Mouse (Mus musculus): ENCODE measurements around the gene Mipep. TPM values are rescaled to one million over a fixed set of nuclear protein-coding genes. Genes with fewer than 3 reads are reported as not detected.
A peak's percentile ranks its signal among the peaks of the same experiment; 100 is the strongest.

Mipep gene
- polyA plus RNA-seq, 1 experiment from 2014 or later: 21.4 TPM

- no peak overlapping the region for H3K4me2 ChIP-seq (replicated peaks)
- no peaks in the 10 kb centered on the region for H3K9me3 ChIP-seq (replicated peaks)
- no peaks in the 10 kb centered on the region for H3K27me3 ChIP-seq
- no peak overlapping the region for H3K9ac ChIP-seq
- peaks cover 49% of the 10 kb centered on the region for H3K36me3 ChIP-seq
- whole genome bisulfite sequencing: 70% methylated on average over 10 of the region's 10 CpGs
- ATAC-seq (ENCODE audit: low FRiP score): no peak
- no peak overlapping the region for H3K4me3 ChIP-seq
- H3K4me1 ChIP-seq: no peaks in the 10 kb centered on the region
- no peak overlapping the region for H3K27ac ChIP-seq
Observed at GRCm38 (mm10) chr14:60761801-60762200, 22.6 kb upstream of the Mipep start.

- no peak for ATAC-seq (ENCODE audit: low FRiP score)
- Histone ChIP-seq H3K4me3 (no peak overlapping the region), H3K27ac (no peak overlapping the region), H3K9me3 (replicated peaks) (no peaks in the 10 kb centered on the region), H3K4me1 (no peaks in the 10 kb centered on the region), H3K9ac (no peak overlapping the region), H3K36me3 (peaks cover 41% of the 10 kb centered on the region), H3K27me3 (no peaks in the 10 kb centered on the region), H3K4me2 (replicated peaks) (no peak overlapping the region)
- 76% methylated on average over 7 of the region's 7 CpGs for WGBS
Observed at GRCm38 (mm10) chr14:60762754-60763153, 21.6 kb upstream of the Mipep start.

- H3K4me3 ChIP-seq: no peak overlapping the region
- no peaks in the 10 kb centered on the region for H3K4me1 ChIP-seq
- no peaks in the 10 kb centered on the region for H3K9me3 ChIP-seq (replicated peaks)
- no peaks in the 10 kb centered on the region for H3K27me3 ChIP-seq
- H3K9ac ChIP-seq: no peak overlapping the region
- H3K36me3 ChIP-seq: peaks cover 35% of the 10 kb centered on the region
- ATAC-seq (ENCODE audit: low FRiP score): no peak
- no peak overlapping the region for H3K4me2 ChIP-seq (replicated peaks)
- WGBS: 91% methylated on average over 5 of the region's 5 CpGs
- no peak overlapping the region for H3K27ac ChIP-seq
Observed at GRCm38 (mm10) chr14:60763746-60764145, 20.6 kb upstream of the Mipep start.

- peaks cover 27% of the 10 kb centered on the region for H3K36me3 ChIP-seq
- WGBS: 83% methylated on average over 4 of the region's 4 CpGs
- no peak overlapping the region for H3K27ac ChIP-seq
- no peak overlapping the region for H3K4me3 ChIP-seq
- H3K9ac ChIP-seq: no peak overlapping the region
- H3K27me3 ChIP-seq: no peaks in the 10 kb centered on the region
- H3K4me2 ChIP-seq (replicated peaks): no peak overlapping the region
- ATAC-seq (ENCODE audit: low FRiP score): no peak
- no peaks in the 10 kb centered on the region for H3K9me3 ChIP-seq (replicated peaks)
- H3K4me1 ChIP-seq: no peaks in the 10 kb centered on the region
Observed at GRCm38 (mm10) chr14:60764526-60764925, 19.8 kb upstream of the Mipep start.

- Histone ChIP-seq H3K9ac (no peak overlapping the region), H3K27me3 (no peaks in the 10 kb centered on the region), H3K4me2 (replicated peaks) (no peak overlapping the region), H3K9me3 (replicated peaks) (no peaks in the 10 kb centered on the region), H3K4me1 (no peaks in the 10 kb centered on the region), H3K36me3 (peaks cover 23% of the 10 kb centered on the region), H3K4me3 (no peak overlapping the region), H3K27ac (no peak overlapping the region)
- ATAC-seq (ENCODE audit: low FRiP score): no peak
- WGBS: 77% methylated on average over 2 of the region's 2 CpGs
Observed at GRCm38 (mm10) chr14:60765025-60765424, 19.3 kb upstream of the Mipep start.

GRCm38 (mm10) chr14:60767884-60768283 lies 16.5 kb upstream of the Mipep start, which contains the start of gene C1qtnf9:
C1qtnf9 (plus strand) TSS chr14:60768134.
- no peak for ATAC-seq (ENCODE audit: low FRiP score)
- Histone ChIP-seq H3K4me3 (no peak within 1 kb of the TSS), H3K27ac (no peak within 1 kb of the TSS), H3K4me2 (replicated peaks) (no peak within 1 kb of the TSS), H3K27me3 (no peaks in the 10 kb centered on the region), H3K4me1 (no peaks in the 10 kb centered on the region), H3K9ac (no peak within 1 kb of the TSS), H3K36me3 (no peaks in the 10 kb centered on the region; the same call in 1 of the 2 replicates), H3K9me3 (replicated peaks) (no peaks in the 10 kb centered on the region)
- 69% methylated on average over 4 of the region's 4 CpGs for WGBS

GRCm38 (mm10) chr14:60769340-60769739 lies 15.0 kb upstream of the Mipep start:
- no peaks in the 10 kb centered on the region for H3K4me1 ChIP-seq
- no peak overlapping the region for H3K9ac ChIP-seq
- 43% methylated on average over 6 of the region's 6 CpGs for WGBS
- no peak for ATAC-seq (ENCODE audit: low FRiP score)
- no peak overlapping the region for H3K4me3 ChIP-seq
- H3K27me3 ChIP-seq: no peaks in the 10 kb centered on the region
- no peaks in the 10 kb centered on the region for H3K9me3 ChIP-seq (replicated peaks)
- no peak overlapping the region for H3K4me2 ChIP-seq (replicated peaks)
- H3K27ac ChIP-seq: no peak overlapping the region
- no peaks in the 10 kb centered on the region for H3K36me3 ChIP-seq

- Histone ChIP-seq H3K9ac (no peak overlapping the region), H3K4me1 (no peaks in the 10 kb centered on the region), H3K4me2 (replicated peaks) (no peak overlapping the region; the same call in 1 of the 2 replicates), H3K9me3 (replicated peaks) (no peaks in the 10 kb centered on the region), H3K27me3 (no peaks in the 10 kb centered on the region), H3K36me3 (no peaks in the 10 kb centered on the region), H3K4me3 (no peak overlapping the region), H3K27ac (no peak overlapping the region)
- 79% methylated on average over 6 of the region's 6 CpGs for WGBS
- ATAC-seq (ENCODE audit: low FRiP score): 0 out of 2 replicates have a peak, but pooled peaks have one; percentile 11
Observed at GRCm38 (mm10) chr14:60770594-60770993, 13.8 kb upstream of the Mipep start.

GRCm38 (mm10) chr14:60771057-60771456 lies 13.3 kb upstream of the Mipep start:
- Histone ChIP-seq H3K4me1 (no peaks in the 10 kb centered on the region), H3K36me3 (no peaks in the 10 kb centered on the region), H3K4me2 (replicated peaks) (peak overlapping the region; percentile 55), H3K27me3 (no peaks in the 10 kb centered on the region), H3K9ac (no peak overlapping the region), H3K9me3 (replicated peaks) (no peaks in the 10 kb centered on the region), H3K27ac (no peak overlapping the region), H3K4me3 (peak overlapping the region; percentile 32)
- 7% methylated on average over 8 of the region's 8 CpGs for WGBS
- ATAC-seq (ENCODE audit: low FRiP score): peak; percentile 52

GRCm38 (mm10) chr14:60773476-60773875 lies 10.9 kb upstream of the Mipep start:
- H3K27me3 ChIP-seq: no peaks in the 10 kb centered on the region
- H3K9ac ChIP-seq: no peak overlapping the region
- no peak overlapping the region for H3K4me2 ChIP-seq (replicated peaks)
- WGBS: 72% methylated on average over 2 of the region's 2 CpGs
- H3K9me3 ChIP-seq (replicated peaks): no peaks in the 10 kb centered on the region
- no peaks in the 10 kb centered on the region for H3K36me3 ChIP-seq
- no peak overlapping the region for H3K4me3 ChIP-seq
- H3K4me1 ChIP-seq: no peaks in the 10 kb centered on the region
- no peak for ATAC-seq (ENCODE audit: low FRiP score)
- H3K27ac ChIP-seq: no peak overlapping the region

GRCm38 (mm10) chr14:60776521-60776920 lies 7.9 kb upstream of the Mipep start:
- no peak overlapping the region for H3K27ac ChIP-seq
- ATAC-seq (ENCODE audit: low FRiP score): no peak
- no peak overlapping the region for H3K9ac ChIP-seq
- H3K4me3 ChIP-seq: no peak overlapping the region
- WGBS: 91% methylated on average over 8 of the region's 8 CpGs
- H3K36me3 ChIP-seq: no peaks in the 10 kb centered on the region
- H3K4me2 ChIP-seq (replicated peaks): no peak overlapping the region
- no peaks in the 10 kb centered on the region for H3K4me1 ChIP-seq
- no peaks in the 10 kb centered on the region for H3K27me3 ChIP-seq
- no peaks in the 10 kb centered on the region for H3K9me3 ChIP-seq (replicated peaks)

- Histone ChIP-seq H3K36me3 (no peaks in the 10 kb centered on the region), H3K9ac (no peak overlapping the region), H3K27me3 (no peaks in the 10 kb centered on the region), H3K9me3 (replicated peaks) (no peaks in the 10 kb centered on the region), H3K4me1 (no peaks in the 10 kb centered on the region), H3K4me2 (replicated peaks) (no peak overlapping the region), H3K27ac (no peak overlapping the region), H3K4me3 (no peak overlapping the region)
- no peak for ATAC-seq (ENCODE audit: low FRiP score)
- 85% methylated on average over 5 of the region's 5 CpGs for WGBS
Observed at GRCm38 (mm10) chr14:60777485-60777919, 6.9 kb upstream of the Mipep start.

GRCm38 (mm10) chr14:60779198-60779597 lies 5.2 kb upstream of the Mipep start:
- no peak overlapping the region for H3K27ac ChIP-seq
- H3K4me1 ChIP-seq: no peaks in the 10 kb centered on the region
- peaks cover 8% of the 10 kb centered on the region for H3K27me3 ChIP-seq
- H3K9me3 ChIP-seq (replicated peaks): no peaks in the 10 kb centered on the region
- H3K4me3 ChIP-seq: no peak overlapping the region
- WGBS: 87% methylated on average over 7 of the region's 7 CpGs
- ATAC-seq (ENCODE audit: low FRiP score): no peak
- no peaks in the 10 kb centered on the region for H3K36me3 ChIP-seq
- H3K9ac ChIP-seq: no peak overlapping the region
- no peak overlapping the region for H3K4me2 ChIP-seq (replicated peaks)
